Mouse (Mus musculus): ENCODE measurements around the gene Fabp6. TPM values are rescaled to one million over a fixed set of nuclear protein-coding genes. Genes with fewer than 3 reads are reported as not detected.

Fabp6 gene
- polyA plus RNA-seq, 1 experiment from 2014 or later, result 3.2 TPM

DNA sequence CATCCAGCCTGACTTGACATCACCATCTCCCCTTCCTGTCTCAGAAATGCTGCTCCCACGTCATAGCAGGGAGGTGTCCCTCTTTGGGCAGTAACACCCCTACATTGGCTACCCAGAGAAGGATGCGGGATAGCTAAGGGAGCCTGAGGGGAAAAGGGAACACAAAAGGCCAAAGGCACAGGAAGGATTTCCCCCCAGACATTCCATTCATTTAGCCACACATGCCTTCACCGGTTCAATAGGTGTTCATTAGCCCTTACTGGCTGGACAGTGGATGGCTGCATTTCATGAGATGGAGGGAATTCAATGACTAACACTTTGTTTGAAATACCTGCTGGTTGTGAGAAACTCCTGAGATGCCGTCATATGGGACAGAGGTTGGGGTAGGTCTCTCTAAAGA is 54.7 kb downstream of the Fabp6 start:
- 76% methylated on average over 4 of the region's 4 CpGs for WGBS
- Histone ChIP-seq H3K27ac (ENCODE audit: low read length) (no peak overlapping the region), H3K4me1 (ENCODE audit: control insufficient read depth, insufficient read depth, low read length) (peaks cover 33% of the 10 kb centered on the region), H3K27me3 (ENCODE audit: control insufficient read depth, insufficient read depth, low read length) (no peaks in the 10 kb centered on the region), H3K4me3 (replicated peaks; ENCODE audit: low read length) (no peak overlapping the region), H3K9ac (ENCODE audit: low read length) (no peak overlapping the region), H3K36me3 (ENCODE audit: control insufficient read depth, insufficient read depth, low read length) (no peaks in the 10 kb centered on the region), H3K9me3 (replicated peaks; ENCODE audit: control insufficient read depth, low read length) (no peaks in the 10 kb centered on the region), H3K4me2 (ENCODE audit: low read depth, low read length) (no peak overlapping the region)
- ATAC-seq (ENCODE audit: insufficient read depth, low FRiP score), result no peak

Other genes with a start within 250 kb of the Fabp6 start
- 58.7 and 65.1 TPM in 2 replicates for gene Pttg1, start 175.3 kb downstream of the Fabp6 start, polyA plus RNA-seq (2015; fragmentation: Nextera tagmentation; extraction: Ambion mirVana)
- gene Slu7, start 167.8 kb downstream of the Fabp6 start, polyA plus RNA-seq (2015; fragmentation: Nextera tagmentation; extraction: Ambion mirVana), result 47.0 and 51.1 TPM in 2 replicates
- gene C1qtnf2, start 127.3 kb downstream of the Fabp6 start, polyA plus RNA-seq (2015; fragmentation: Nextera tagmentation; extraction: Ambion mirVana), result 13.8 TPM in 2 replicates
- 9.9 and 11.0 TPM in 2 replicates for gene Ccnjl, start 72.8 kb downstream of the Fabp6 start, polyA plus RNA-seq (2015; fragmentation: Nextera tagmentation; extraction: Ambion mirVana)
- 3.4 and 3.5 TPM in 2 replicates for gene 4933415A04Rik, start 14.5 kb downstream of the Fabp6 start, polyA plus RNA-seq (2015; fragmentation: Nextera tagmentation; extraction: Ambion mirVana)
- gene Pwwp2a, start 80.5 kb upstream of the Fabp6 start, polyA plus RNA-seq (2015; fragmentation: Nextera tagmentation; extraction: Ambion mirVana), result 9.4 and 11.9 TPM in 2 replicates
- gene Ttc1, start 146.5 kb upstream of the Fabp6 start, polyA plus RNA-seq (2015; fragmentation: Nextera tagmentation; extraction: Ambion mirVana), result 58.8 and 60.7 TPM in 2 replicates